Mouse (Mus musculus) lung, postnatal 0 days (tissue): ENCODE measurements around the gene Zfp974.

Experiments
- CTCF ChIP-seq: IDR thresholded peaks from 2 replicates; pipeline ENCODE4 v1.5.1; 2016; ENCODE audit warnings: antibody characterized with exemption, mild to moderate bottlenecking
- EP300 ChIP-seq: IDR thresholded peaks from 2 replicates; pipeline ENCODE4 v1.6.1; 2016; ENCODE audit warnings: antibody characterized with exemption, mild to moderate bottlenecking, control low read depth

- TF ChIP-seq CTCF (no peak), EP300 (no peak)
Observed at GRCm38 (mm10) chr7:27933050-27933799, 4.0 kb upstream of the Zfp974 start.
